Mouse (Mus musculus): ENCODE data around the gene Slc16a14. TPM values are rescaled to one million over a fixed set of nuclear protein-coding genes. Genes with fewer than 3 reads are reported as not detected.

Gene Slc16a14
- total RNA-seq, 2 experiments from 2014 or later = 0.16 TPM; not detected in 1

DNA sequence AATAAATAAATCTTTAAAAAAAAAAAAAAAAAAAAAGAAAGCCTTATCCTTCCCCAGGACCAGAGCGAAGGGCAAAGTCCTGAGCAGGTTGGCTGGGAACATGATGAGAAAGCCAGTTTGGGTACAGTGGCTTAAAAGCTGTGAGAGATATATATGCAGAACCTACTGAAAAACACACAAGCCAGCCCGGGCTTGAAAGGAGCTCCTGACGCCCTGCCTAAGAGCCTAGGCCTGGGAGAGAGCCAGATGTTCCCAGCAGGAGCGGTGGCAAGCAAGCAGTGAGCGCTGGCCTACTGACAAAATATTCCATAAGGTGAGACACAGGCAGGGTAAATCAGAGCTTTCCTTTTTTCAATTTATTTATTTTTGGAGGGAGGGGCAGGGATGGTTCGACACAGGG, 68.7 kb downstream of the Slc16a14 start:
- DNase-seq = no peak

DNA sequence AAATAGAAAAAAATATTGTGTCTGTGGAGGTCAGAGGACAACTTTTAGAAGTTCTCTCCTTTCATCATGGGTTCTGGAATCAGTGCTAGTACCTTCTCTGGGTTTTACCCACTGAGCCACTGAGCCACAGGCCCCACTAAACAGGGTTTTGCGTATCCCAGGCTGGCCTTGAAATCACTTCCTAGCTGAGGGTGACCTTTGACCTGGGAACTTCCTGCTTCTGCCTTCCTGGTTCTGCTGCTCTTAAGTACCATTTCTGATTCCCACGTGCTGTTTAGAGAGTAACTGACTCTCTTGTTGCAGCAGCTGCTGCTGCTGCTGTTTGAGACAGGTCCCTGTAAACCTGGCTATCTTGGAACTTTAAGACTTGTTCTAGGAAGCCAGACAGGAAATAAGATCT, 70.3 kb downstream of the Slc16a14 start:
- no peak for DNase-seq

DNA sequence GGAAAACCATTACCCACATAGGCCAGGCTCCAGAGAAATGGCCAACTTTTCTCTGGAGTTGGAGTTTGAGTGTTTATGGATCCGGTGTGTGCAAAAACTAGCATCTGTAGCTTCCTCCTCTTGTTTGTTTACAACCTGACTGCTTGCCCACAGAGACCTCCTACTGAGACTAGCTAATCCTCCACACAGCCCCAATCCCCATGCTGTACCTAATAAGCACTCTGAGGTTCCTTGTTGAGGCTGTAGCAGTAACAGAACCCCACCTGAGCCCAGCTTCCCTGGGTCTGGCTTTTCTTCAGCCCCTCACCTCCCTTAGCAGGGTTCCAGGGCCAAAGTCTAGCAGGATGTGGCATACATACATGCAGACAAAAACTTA, 73.7 kb downstream of the Slc16a14 start:
- no peak for DNase-seq

DNA sequence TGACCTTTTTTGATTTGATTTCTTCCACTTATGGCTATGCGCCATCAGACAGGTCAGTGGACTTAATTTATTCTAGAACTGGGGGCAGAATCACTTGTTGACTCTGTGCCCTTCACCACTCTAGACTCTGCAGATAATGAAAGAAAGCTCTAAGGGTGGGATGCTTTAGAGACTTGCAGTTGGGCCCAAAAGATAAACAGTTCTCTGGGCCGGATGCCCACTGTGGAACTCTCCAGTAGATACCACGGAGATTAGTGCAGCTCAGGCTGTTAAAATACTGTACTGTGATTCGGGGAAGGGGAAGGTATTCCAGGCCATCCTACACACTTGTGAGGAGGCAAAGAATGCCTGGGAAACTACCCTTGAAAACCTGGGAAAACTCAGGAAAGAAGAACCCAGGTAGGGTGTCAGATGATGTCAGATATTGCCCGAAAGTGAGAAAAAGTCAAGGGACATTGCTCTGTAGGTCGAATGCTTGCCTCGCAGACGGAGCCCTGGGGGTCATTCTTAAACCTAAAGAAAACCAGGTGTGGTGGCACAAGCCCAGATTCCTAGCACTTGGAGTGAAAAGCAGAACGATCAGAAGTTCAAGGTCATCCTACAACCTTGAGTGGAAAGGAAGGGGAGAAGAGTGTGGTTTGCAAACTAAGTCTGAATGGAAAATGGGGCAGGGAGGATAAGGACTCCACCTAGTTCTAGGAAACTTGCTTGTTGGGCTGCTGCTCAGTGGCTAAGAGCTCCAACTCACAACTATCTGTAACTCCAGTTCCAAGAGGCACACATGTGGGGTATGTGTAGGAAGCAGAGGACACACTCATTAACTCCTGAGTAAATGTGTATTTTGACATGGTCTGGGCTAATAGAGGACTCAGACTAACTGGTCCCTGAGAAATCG, 74.3 kb downstream of the Slc16a14 start:
- no peak for DNase-seq

DNA sequence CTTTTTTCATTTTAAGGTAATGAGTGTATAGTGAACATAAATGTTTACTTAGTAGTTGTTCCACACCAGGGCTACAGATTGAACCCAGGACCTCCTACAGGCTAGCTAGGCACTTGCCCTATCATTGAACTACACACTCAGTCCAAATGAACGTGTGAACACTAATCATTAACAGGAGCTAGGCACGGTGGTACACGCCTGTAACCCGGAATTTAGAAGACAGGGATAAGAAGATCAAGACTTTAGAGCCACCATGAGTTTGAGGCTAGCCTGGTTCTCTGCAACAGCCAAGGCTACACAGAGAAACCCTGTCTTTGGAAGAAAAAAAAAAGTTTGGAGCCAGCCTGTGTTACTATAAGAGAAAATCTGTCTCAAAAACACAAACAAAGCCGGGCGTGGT, 75.3 kb downstream of the Slc16a14 start:
- DNase-seq = no peak

Other genes with a start within 250 kb of the Slc16a14 start
- under 1 TPM in 1 of 2 experiments, not detected in 1; 0.23 TPM for gene Dner, start 238.9 kb downstream of the Slc16a14 start, total RNA-seq (2021)
- gene Fbxo36, start 95.3 kb downstream of the Slc16a14 start, total RNA-seq (2021) = 1 to 10 TPM; 1.5 to 1.9 TPM
- 100 to 1,000 TPM; 161 to 164 TPM for gene Trip12, start 94.6 kb downstream of the Slc16a14 start, total RNA-seq (2021)
- not detected for gene Gm10553, start 165.0 kb upstream of the Slc16a14 start, total RNA-seq (2021)
- not detected for gene A530032D15Rik, start 174.7 kb upstream of the Slc16a14 start, total RNA-seq (2021)